Mouse (Mus musculus): ENCODE results near the gene 1700018B08Rik. TPM values are rescaled to one million over a fixed set of nuclear protein-coding genes. Genes with fewer than 3 reads are reported as not detected.

The 1700018B08Rik gene
- polyA plus RNA-seq, 1 experiment from 2014 or later: not detected

- H3K36me3 ChIP-seq (ENCODE audit: control insufficient read depth, insufficient read depth, low read length): peaks cover 71% of the 10 kb centered on the region
- H3K4me1 ChIP-seq (ENCODE audit: control insufficient read depth, insufficient read depth, low read length): no peaks in the 10 kb centered on the region
- WGBS: 93% methylated on average over 32 of the region's 32 CpGs
- no peak overlapping the region for H3K9ac ChIP-seq (ENCODE audit: low read length)
- H3K4me3 ChIP-seq (ENCODE audit: low read depth, low read length): no peak overlapping the region
- no peaks in the 10 kb centered on the region for H3K27me3 ChIP-seq (replicated peaks; ENCODE audit: control insufficient read depth, insufficient read depth, low read length)
- no peak for ATAC-seq
- H3K27ac ChIP-seq (ENCODE audit: low read depth, low read length): no peak overlapping the region
- no peak overlapping the region for H3K4me2 ChIP-seq (ENCODE audit: low read length)
- H3K9me3 ChIP-seq (replicated peaks; ENCODE audit: control insufficient read depth, low read length): no peaks in the 10 kb centered on the region
- DNase-seq (ENCODE audit: low spot score): no peak
These were observed 9.8 kb upstream of the 1700018B08Rik start for GRCm38 (mm10) chr8:121553831-121554475.

GRCm38 (mm10) chr8:121552506-121552905 lies 8.4 kb upstream of the 1700018B08Rik start:
- WGBS: 85% methylated on average over 9 of the region's 9 CpGs
- H3K27me3 ChIP-seq (replicated peaks; ENCODE audit: control insufficient read depth, insufficient read depth, low read length): no peaks in the 10 kb centered on the region
- no peaks in the 10 kb centered on the region for H3K9me3 ChIP-seq (replicated peaks; ENCODE audit: control insufficient read depth, low read length)
- no peak overlapping the region for H3K9ac ChIP-seq (ENCODE audit: low read length)
- H3K4me3 ChIP-seq (ENCODE audit: low read depth, low read length): no peak overlapping the region
- H3K36me3 ChIP-seq (ENCODE audit: control insufficient read depth, insufficient read depth, low read length): peaks cover 59% of the 10 kb centered on the region
- H3K4me1 ChIP-seq (ENCODE audit: control insufficient read depth, insufficient read depth, low read length): no peaks in the 10 kb centered on the region
- no peak overlapping the region for H3K4me2 ChIP-seq (ENCODE audit: low read length)
- DNase-seq (ENCODE audit: low spot score) (no peak), ATAC-seq (no peak)
- no peak overlapping the region for H3K27ac ChIP-seq (ENCODE audit: low read depth, low read length)

GRCm38 (mm10) chr8:121551065-121551985 lies 7.2 kb upstream of the 1700018B08Rik start:
- no peak for ATAC-seq
- peaks cover 59% of the 10 kb centered on the region for H3K36me3 ChIP-seq (ENCODE audit: control insufficient read depth, insufficient read depth, low read length)
- no peaks in the 10 kb centered on the region for H3K27me3 ChIP-seq (replicated peaks; ENCODE audit: control insufficient read depth, insufficient read depth, low read length)
- no peak overlapping the region for H3K4me3 ChIP-seq (ENCODE audit: low read depth, low read length)
- H3K9me3 ChIP-seq (replicated peaks; ENCODE audit: control insufficient read depth, low read length): no peaks in the 10 kb centered on the region
- no peak overlapping the region for H3K27ac ChIP-seq (ENCODE audit: low read depth, low read length)
- no peak overlapping the region for H3K9ac ChIP-seq (ENCODE audit: low read length)
- H3K4me2 ChIP-seq (ENCODE audit: low read length): no peak overlapping the region
- 76% methylated on average over 24 of the region's 24 CpGs for WGBS
- H3K4me1 ChIP-seq (ENCODE audit: control insufficient read depth, insufficient read depth, low read length): no peaks in the 10 kb centered on the region
- DNase-seq (ENCODE audit: low spot score): no peak

- Histone ChIP-seq H3K9me3 (replicated peaks; ENCODE audit: control insufficient read depth, low read length) (no peaks in the 10 kb centered on the region), H3K4me3 (ENCODE audit: low read depth, low read length) (no peak overlapping the region), H3K27ac (ENCODE audit: low read depth, low read length) (no peak overlapping the region), H3K4me2 (ENCODE audit: low read length) (no peak overlapping the region), H3K27me3 (replicated peaks; ENCODE audit: control insufficient read depth, insufficient read depth, low read length) (no peaks in the 10 kb centered on the region), H3K4me1 (ENCODE audit: control insufficient read depth, insufficient read depth, low read length) (no peaks in the 10 kb centered on the region), H3K9ac (ENCODE audit: low read length) (no peak overlapping the region), H3K36me3 (ENCODE audit: control insufficient read depth, insufficient read depth, low read length) (peaks cover 56% of the 10 kb centered on the region)
- ATAC-seq: no peak
- 92% methylated on average over 6 of the region's 6 CpGs for WGBS
- no peak for DNase-seq (ENCODE audit: low spot score)
These were observed 5.9 kb upstream of the 1700018B08Rik start for GRCm38 (mm10) chr8:121550056-121550455.

GRCm38 (mm10) chr8:121547132-121547531 lies 3.0 kb upstream of the 1700018B08Rik start:
- H3K9me3 ChIP-seq (replicated peaks; ENCODE audit: control insufficient read depth, low read length): no peaks in the 10 kb centered on the region
- DNase-seq (ENCODE audit: low spot score): peak; percentile 87
- no peaks in the 10 kb centered on the region for H3K27me3 ChIP-seq (replicated peaks; ENCODE audit: control insufficient read depth, insufficient read depth, low read length)
- no peak overlapping the region for H3K4me2 ChIP-seq (ENCODE audit: low read length)
- H3K4me1 ChIP-seq (ENCODE audit: control insufficient read depth, insufficient read depth, low read length): no peaks in the 10 kb centered on the region
- 6% methylated on average over 7 of the region's 7 CpGs for WGBS
- peaks cover 28% of the 10 kb centered on the region for H3K36me3 ChIP-seq (ENCODE audit: control insufficient read depth, insufficient read depth, low read length)
- no peak for ATAC-seq
- H3K4me3 ChIP-seq (ENCODE audit: low read depth, low read length): no peak overlapping the region
- H3K9ac ChIP-seq (ENCODE audit: low read length): no peak overlapping the region
- no peak overlapping the region for H3K27ac ChIP-seq (ENCODE audit: low read depth, low read length)

- Histone ChIP-seq H3K4me1 (ENCODE audit: control insufficient read depth, insufficient read depth, low read length) (no peaks in the 10 kb centered on the region), H3K36me3 (ENCODE audit: control insufficient read depth, insufficient read depth, low read length) (peaks cover 7% of the 10 kb centered on the region), H3K9ac (ENCODE audit: low read length) (no peak overlapping the region), H3K9me3 (replicated peaks; ENCODE audit: control insufficient read depth, low read length) (no peaks in the 10 kb centered on the region), H3K4me2 (ENCODE audit: low read length) (no peak overlapping the region), H3K4me3 (ENCODE audit: low read depth, low read length) (no peak overlapping the region), H3K27ac (ENCODE audit: low read depth, low read length) (no peak overlapping the region), H3K27me3 (replicated peaks; ENCODE audit: control insufficient read depth, insufficient read depth, low read length) (no peaks in the 10 kb centered on the region)
- no peak for DNase-seq (ENCODE audit: low spot score)
- 84% methylated on average over 11 of the region's 11 CpGs for WGBS
- no peak for ATAC-seq
These were observed 816 bp upstream of the 1700018B08Rik start for GRCm38 (mm10) chr8:121544936-121545335.

GRCm38 (mm10) chr8:121542901-121543300 lies 1.2 kb downstream of the 1700018B08Rik start:
- no peaks in the 10 kb centered on the region for H3K4me1 ChIP-seq (ENCODE audit: control insufficient read depth, insufficient read depth, low read length)
- 67% methylated on average over 13 of the region's 13 CpGs for WGBS
- H3K4me3 ChIP-seq (ENCODE audit: low read depth, low read length): no peak overlapping the region
- H3K9me3 ChIP-seq (replicated peaks; ENCODE audit: control insufficient read depth, low read length): no peaks in the 10 kb centered on the region
- no peak for ATAC-seq
- H3K9ac ChIP-seq (ENCODE audit: low read length): no peak overlapping the region
- no peak for DNase-seq (ENCODE audit: low spot score)
- no peak overlapping the region for H3K27ac ChIP-seq (ENCODE audit: low read depth, low read length)
- no peak overlapping the region for H3K4me2 ChIP-seq (ENCODE audit: low read length)
- H3K36me3 ChIP-seq (ENCODE audit: control insufficient read depth, insufficient read depth, low read length): no peaks in the 10 kb centered on the region
- no peaks in the 10 kb centered on the region for H3K27me3 ChIP-seq (replicated peaks; ENCODE audit: control insufficient read depth, insufficient read depth, low read length)

GRCm38 (mm10) chr8:121541862-121542261 lies 2.3 kb downstream of the 1700018B08Rik start:
- no peak for ATAC-seq
- 86% methylated on average over 19 of the region's 19 CpGs for WGBS
- H3K36me3 ChIP-seq (ENCODE audit: control insufficient read depth, insufficient read depth, low read length): no peaks in the 10 kb centered on the region
- H3K27me3 ChIP-seq (replicated peaks; ENCODE audit: control insufficient read depth, insufficient read depth, low read length): no peaks in the 10 kb centered on the region
- H3K4me3 ChIP-seq (ENCODE audit: low read depth, low read length): no peak overlapping the region
- H3K4me1 ChIP-seq (ENCODE audit: control insufficient read depth, insufficient read depth, low read length): no peaks in the 10 kb centered on the region
- no peaks in the 10 kb centered on the region for H3K9me3 ChIP-seq (replicated peaks; ENCODE audit: control insufficient read depth, low read length)
- no peak overlapping the region for H3K4me2 ChIP-seq (ENCODE audit: low read length)
- H3K9ac ChIP-seq (ENCODE audit: low read length): no peak overlapping the region
- H3K27ac ChIP-seq (ENCODE audit: low read depth, low read length): no peak overlapping the region
- no peak for DNase-seq (ENCODE audit: low spot score)

GRCm38 (mm10) chr8:121532381-121532780 lies 11.7 kb downstream of the 1700018B08Rik start:
- no peak for ATAC-seq
- Histone ChIP-seq H3K4me3 (ENCODE audit: low read depth, low read length) (no peak overlapping the region), H3K27me3 (replicated peaks; ENCODE audit: control insufficient read depth, insufficient read depth, low read length) (no peaks in the 10 kb centered on the region), H3K4me1 (ENCODE audit: control insufficient read depth, insufficient read depth, low read length) (no peaks in the 10 kb centered on the region), H3K9me3 (replicated peaks; ENCODE audit: control insufficient read depth, low read length) (no peaks in the 10 kb centered on the region), H3K27ac (ENCODE audit: low read depth, low read length) (no peak overlapping the region), H3K4me2 (ENCODE audit: low read length) (no peak overlapping the region), H3K9ac (ENCODE audit: low read length) (no peak overlapping the region), H3K36me3 (ENCODE audit: control insufficient read depth, insufficient read depth, low read length) (no peaks in the 10 kb centered on the region)
- DNase-seq (ENCODE audit: low spot score): peak; percentile 31
- WGBS: 40% methylated on average over 5 of the region's 5 CpGs
